Mouse (Mus musculus) lung, postnatal 0 days (tissue): ENCODE measurements at regions not wholly inside any gene's neighbourhood (a gene's known extent, or its start where the extent isn't known, plus 50 kb on each side); places are given as distances from the start of the nearest gene placed in this dataset.

Experiments used
- ATAC-seq: fragments of 200-750 bp; cut with Nextera tagmentation; 2 replicates; pipeline ENCODE4 v1.8.0; 2017; ENCODE audit warnings: moderate library complexity
- DNase-seq: peaks from one replicate; pipeline ENCODE4 v3.0.0-alpha.2; 2016; ENCODE audit warnings: low spot score
- H3K27ac ChIP-seq: fragments of 300-500 bp; sonication (generic); 2 replicates; pipeline ENCODE4 v1.5.1; 2014; ENCODE audit warnings: antibody characterized with exemption, mild to moderate bottlenecking, low read length, mixed read lengths
- H3K27me3 ChIP-seq: fragments of 300-500 bp; sonication (generic); replicated peaks from 2 replicates; pipeline ENCODE4 v1.6.1; 2014; ENCODE audit warnings: low read length, mixed read lengths; ENCODE audit not compliant: insufficient read depth
- H3K36me3 ChIP-seq: fragments of 300-500 bp; sonication (generic); 2 replicates; pipeline ENCODE4 v1.6.1; 2014; ENCODE audit warnings: low read length, mixed read lengths; ENCODE audit not compliant: insufficient read depth
- H3K4me1 ChIP-seq: fragments of 300-500 bp; sonication (generic); 2 replicates; pipeline ENCODE4 v1.6.1; 2014; ENCODE audit warnings: antibody characterized with exemption, low read depth, low read length, mixed read lengths; ENCODE audit not compliant: insufficient read depth
- H3K4me2 ChIP-seq: fragments of 300-500 bp; sonication (generic); replicated peaks from 2 replicates; pipeline ENCODE4 v1.6.1; 2014; ENCODE audit warnings: low read depth, mild to moderate bottlenecking, low read length, moderate library complexity, mixed read lengths
- H3K4me3 ChIP-seq: fragments of 300-500 bp; sonication (generic); 2 replicates; pipeline ENCODE4 v1.5.1; 2014; ENCODE audit warnings: low read depth, low read length
- H3K9ac ChIP-seq: fragments of 300-500 bp; sonication (generic); replicated peaks from 2 replicates; pipeline ENCODE4 v1.6.1; 2014; ENCODE audit warnings: low read depth, mild to moderate bottlenecking
- H3K9me3 ChIP-seq: fragments of 300-500 bp; sonication (generic); 2 replicates; pipeline ENCODE4 v1.6.1; 2016; ENCODE audit warnings: low read length, mixed read lengths
- CTCF ChIP-seq: IDR thresholded peaks from 2 replicates; pipeline ENCODE4 v1.5.1; 2016; ENCODE audit warnings: antibody characterized with exemption, mild to moderate bottlenecking
- EP300 ChIP-seq: IDR thresholded peaks from 2 replicates; pipeline ENCODE4 v1.6.1; 2016; ENCODE audit warnings: antibody characterized with exemption, mild to moderate bottlenecking, control low read depth
- WGBS: fragments of 180-500 bp; shearing (Covaris S2); extraction: QIAGEN DNeasy Blood & Tissue Kit; methylation state at CpG from one replicate; pipeline ENCODE4 v1.1.7; 2014; 5-methylcytosine and 5-hydroxymethylcytosine counted together

GRCm38 (mm10) chr9:34348442-34348841, 137.3 kb upstream of the Kirrel3 start:
- ATAC-seq: no peak
- Histone ChIP-seq H3K9me3 (no peaks in the 10 kb centered on the region), H3K9ac (no peak overlapping the region), H3K36me3 (no peaks in the 10 kb centered on the region), H3K4me1 (no peaks in the 10 kb centered on the region), H3K4me3 (no peak overlapping the region), H3K27ac (no peak overlapping the region), H3K4me2 (no peak overlapping the region), H3K27me3 (no peaks in the 10 kb centered on the region)
- TF ChIP-seq CTCF (no peak), EP300 (no peak)
- 60% methylated on average over 2 of the region's 2 CpGs for WGBS
- no peak for DNase-seq

DNA sequence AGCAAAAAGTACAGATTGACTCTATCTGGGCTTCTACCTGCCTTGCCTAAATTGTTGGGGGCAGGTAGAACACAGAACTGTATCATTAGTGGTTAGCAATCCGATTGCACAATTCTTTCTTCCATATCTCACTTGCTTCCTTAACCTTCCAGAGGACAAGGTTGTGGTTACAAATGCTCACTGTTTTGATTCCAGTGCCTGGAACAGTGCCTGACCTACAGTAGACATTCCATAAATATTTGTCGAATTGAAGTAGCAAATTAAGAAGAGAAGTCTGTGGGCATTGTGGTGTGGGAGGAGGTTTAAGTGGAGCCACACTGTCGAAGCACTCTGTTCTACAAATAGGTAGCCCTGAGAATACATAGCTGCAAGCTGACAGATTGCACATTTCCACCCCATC, 135.7 kb upstream of the Kirrel3 start:
- Histone ChIP-seq H3K4me3 (no peak overlapping the region), H3K4me2 (no peak overlapping the region), H3K27ac (no peak overlapping the region), H3K4me1 (no peaks in the 10 kb centered on the region), H3K9ac (no peak overlapping the region), H3K36me3 (no peaks in the 10 kb centered on the region), H3K27me3 (no peaks in the 10 kb centered on the region), H3K9me3 (no peaks in the 10 kb centered on the region)
- TF ChIP-seq EP300 (peak; percentile 77), CTCF (no peak)
- ATAC-seq (peak; percentile 91), DNase-seq (peak; percentile 68)
- 41% methylated on average over 3 of the region's 3 CpGs for WGBS

- no peak overlapping the region for H3K27ac ChIP-seq
- no peaks in the 10 kb centered on the region for H3K9me3 ChIP-seq
- H3K4me1 ChIP-seq: no peaks in the 10 kb centered on the region
- no peaks in the 10 kb centered on the region for H3K27me3 ChIP-seq
- no peak overlapping the region for H3K9ac ChIP-seq
- 87% methylated on average over 9 of the region's 9 CpGs for WGBS
- DNase-seq (no peak), ATAC-seq (no peak)
- no peak overlapping the region for H3K4me3 ChIP-seq
- no peaks in the 10 kb centered on the region for H3K36me3 ChIP-seq
- TF ChIP-seq CTCF (no peak), EP300 (no peak)
- no peak overlapping the region for H3K4me2 ChIP-seq
These were observed 131.9 kb upstream of the Kirrel3 start for GRCm38 (mm10) chr9:34353744-34354143.

DNA sequence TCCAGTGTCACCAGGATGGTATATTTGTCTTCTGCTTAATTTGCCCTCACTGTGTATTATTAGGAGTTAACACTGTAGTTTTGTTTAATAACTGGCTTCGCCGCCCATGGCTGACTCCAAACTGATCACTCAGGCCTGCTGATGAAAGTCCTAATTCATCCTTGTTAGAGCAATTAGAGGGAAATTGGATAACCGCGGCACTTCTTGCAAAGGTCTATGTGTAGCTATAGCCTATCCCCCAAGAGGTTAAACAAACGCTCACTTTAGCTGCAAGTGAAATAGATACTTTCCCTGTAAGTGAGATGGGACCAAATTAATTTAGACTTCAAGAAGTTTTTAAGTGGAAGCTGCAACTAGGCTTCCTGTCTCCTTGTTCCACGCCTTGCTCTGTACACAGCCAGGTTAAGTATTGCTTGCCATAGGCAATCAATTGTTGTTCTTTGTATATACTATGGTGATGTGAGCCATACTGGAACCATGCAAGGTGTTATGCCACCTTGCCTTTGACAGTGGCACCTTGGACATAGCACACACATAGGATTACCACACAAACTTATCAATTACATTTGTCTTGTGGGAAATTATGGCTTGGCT, 130.9 kb upstream of the Kirrel3 start:
- ATAC-seq: no peak
- 71% methylated on average over 6 of the region's 6 CpGs for WGBS

GRCm38 (mm10) chr9:34370686-34371398, 114.9 kb upstream of the Kirrel3 start:
- peak; percentile 61 for DNase-seq
- no peaks in the 10 kb centered on the region for H3K36me3 ChIP-seq
- H3K27ac ChIP-seq: no peak overlapping the region
- no peaks in the 10 kb centered on the region for H3K4me1 ChIP-seq
- H3K4me3 ChIP-seq: no peak overlapping the region
- no peak overlapping the region for H3K4me2 ChIP-seq
- H3K9ac ChIP-seq: no peak overlapping the region
- no peaks in the 10 kb centered on the region for H3K9me3 ChIP-seq
- H3K27me3 ChIP-seq: no peaks in the 10 kb centered on the region
- 59% methylated on average over 4 of the region's 4 CpGs for WGBS
- TF ChIP-seq EP300 (no peak), CTCF (no peak)
- peak; percentile 53 for ATAC-seq

More for the DNA sequence above, 130.9 kb upstream of the Kirrel3 start:
- Histone ChIP-seq H3K9me3 (no peaks in the 10 kb centered on the region), H3K27me3 (no peaks in the 10 kb centered on the region), H3K4me2 (no peak overlapping the region), H3K27ac (no peak overlapping the region), H3K36me3 (no peaks in the 10 kb centered on the region), H3K9ac (no peak overlapping the region), H3K4me1 (no peaks in the 10 kb centered on the region), H3K4me3 (no peak overlapping the region)
- no peak for TF ChIP-seq CTCF
- TF ChIP-seq EP300: no peak
- DNase-seq: no peak

DNA sequence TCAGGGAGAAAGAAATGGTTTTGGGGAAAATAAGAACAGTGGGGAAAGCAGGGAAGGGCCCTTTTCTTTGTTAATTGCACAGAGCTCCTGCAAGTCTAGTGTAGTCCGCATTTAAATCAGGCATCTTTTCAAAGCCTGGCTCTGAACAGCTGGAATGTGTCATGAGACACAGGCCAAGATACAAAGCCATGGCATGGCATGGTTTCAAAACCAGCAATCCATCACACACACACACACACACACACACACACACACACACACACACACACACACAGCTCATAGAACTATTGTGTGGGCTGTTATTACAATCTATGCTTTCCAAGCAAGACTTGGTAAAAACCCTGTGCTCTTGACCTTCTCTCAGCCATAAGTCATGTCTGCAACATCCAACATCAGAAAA, 110.5 kb upstream of the Kirrel3 start:
- DNase-seq (no peak), ATAC-seq (peak; percentile 25)
- no peak overlapping the region for H3K9ac ChIP-seq
- H3K4me1 ChIP-seq: no peaks in the 10 kb centered on the region
- H3K4me2 ChIP-seq: no peak overlapping the region
- H3K27ac ChIP-seq: no peak overlapping the region
- H3K4me3 ChIP-seq: no peak overlapping the region
- no peaks in the 10 kb centered on the region for H3K36me3 ChIP-seq
- TF ChIP-seq EP300 (no peak), CTCF (no peak)
- H3K9me3 ChIP-seq: no peaks in the 10 kb centered on the region
- WGBS: 67% methylated on average over 1 of the region's 1 CpGs
- no peaks in the 10 kb centered on the region for H3K27me3 ChIP-seq
